ENCODE assay signal across 8 mouse cellular contexts in the genomic region with DNA sequence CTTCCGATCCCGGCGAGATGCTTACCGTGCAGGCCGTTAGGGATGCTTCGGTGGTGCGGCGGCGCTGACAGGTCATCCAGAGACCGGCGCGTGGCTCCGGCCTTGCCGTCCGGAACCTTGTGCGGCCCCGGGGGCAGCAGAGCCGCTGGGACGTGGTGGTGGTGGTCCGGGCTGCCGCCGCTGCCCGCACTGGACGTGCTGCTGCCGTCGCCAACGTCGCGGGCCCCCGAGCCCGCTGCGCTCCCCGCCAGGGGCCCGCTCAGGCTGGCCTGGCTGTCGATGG. TPM values are rescaled to one million over a fixed set of nuclear protein-coding genes. Genes with fewer than 3 reads are reported as not detected.
A peak's percentile ranks its signal among the peaks of the same experiment; 100 is the strongest.
DNase-seq lines count a peak whose midpoint lies in the region; ATAC-seq and TF ChIP-seq lines count a peak whose summit lies in the region.

No protein-coding gene starts in this region.

- H3K9ac ChIP-seq in lung, embryonic 15.5 days, result peak overlapping the region; percentile 73
- H3K9ac ChIP-seq in intestine, postnatal 0 days (ENCODE audit: low read depth, low read length), result peak overlapping the region; percentile 81
- peak overlapping the region; percentile 79 for H3K9ac ChIP-seq in neural tube, embryonic 14.5 days (replicated peaks; ENCODE audit: low read depth, low read length)

- ATAC-seq in lung, embryonic 15.5 days (ENCODE audit: borderline replicate concordance, extremely low read depth, low FRiP score, low TSS enrichment), result no peak
- no peak for ATAC-seq in intestine, postnatal 0 days
- no peak for ATAC-seq in neural tube, embryonic 14.5 days (ENCODE audit: low read depth)

- 1% methylated on average over 31 of the region's 35 CpGs for WGBS in lung, embryonic 15.5 days
- 2% methylated on average over 32 of the region's 35 CpGs for WGBS in intestine, postnatal 0 days
- WGBS in neural tube, embryonic 14.5 days, result under 1% methylated on average over 24 of the region's 35 CpGs

- peak overlapping the region; percentile 83 for H3K4me2 ChIP-seq in lung, embryonic 15.5 days
- H3K4me2 ChIP-seq in intestine, postnatal 0 days (replicated peaks; ENCODE audit: low read depth), result peak overlapping the region; percentile 99
- peak overlapping the region; percentile 84 for H3K4me2 ChIP-seq in neural tube, embryonic 14.5 days (ENCODE audit: low read depth, low read length)

- H3K9me3 ChIP-seq in lung, embryonic 15.5 days, result no peaks in the 10 kb centered on the region
- H3K9me3 ChIP-seq in intestine, postnatal 0 days (ENCODE audit: control insufficient read depth), result no peaks in the 10 kb centered on the region
- no peaks in the 10 kb centered on the region for H3K9me3 ChIP-seq in neural tube, embryonic 14.5 days (ENCODE audit: control insufficient read depth, low read length)

- H3K4me1 ChIP-seq in lung, embryonic 15.5 days, result peaks cover 72% of the 10 kb centered on the region
- H3K4me1 ChIP-seq in intestine, postnatal 0 days (replicated peaks; ENCODE audit: control insufficient read depth, insufficient read depth, low read length), result peaks cover 6% of the 10 kb centered on the region; the same call in 1 of the 2 replicates
- peaks cover 72% of the 10 kb centered on the region for H3K4me1 ChIP-seq in neural tube, embryonic 14.5 days (ENCODE audit: control insufficient read depth, insufficient read depth, low read length)

- H3K4me3 ChIP-seq in lung, embryonic 15.5 days, result peak overlapping the region; percentile 67
- H3K4me3 ChIP-seq in intestine, postnatal 0 days (ENCODE audit: low read depth, low read length), result peak overlapping the region; percentile 73
- peak overlapping the region; percentile 88 for H3K4me3 ChIP-seq in neural tube, embryonic 14.5 days (ENCODE audit: low read depth, low read length)

- TF ChIP-seq CTCF in intestine, postnatal 0 days (IDR thresholded peaks at IDR 0.05; ENCODE audit: low read depth), result no peak

- peak; percentile 55 to 66 for DNase-seq in adrenal gland, adult (ENCODE audit: inconsistent age in 2 of 2, low spot score in 1 of 2)
- DNase-seq in adrenal gland, postnatal 25 days, result no peak
- DNase-seq in lung, postnatal 14 days, result no peak
- DNase-seq in ovary, postnatal 36 days (ENCODE audit: low spot score), result no peak
- DNase-seq in layer of hippocampus, adult 9-10 months (ENCODE audit: low spot score), result no peak

- no peaks in the 10 kb centered on the region for H3K36me3 ChIP-seq in lung, embryonic 15.5 days
- no peaks in the 10 kb centered on the region; the same call in 1 of the 2 replicates for H3K36me3 ChIP-seq in intestine, postnatal 0 days (ENCODE audit: control insufficient read depth, insufficient read depth)
- no peaks in the 10 kb centered on the region for H3K36me3 ChIP-seq in neural tube, embryonic 14.5 days (ENCODE audit: control insufficient read depth, insufficient read depth, low read length)

- no peak overlapping the region for H3K27ac ChIP-seq in lung, embryonic 15.5 days
- peak overlapping the region; percentile 81 for H3K27ac ChIP-seq in intestine, postnatal 0 days (ENCODE audit: low read depth, low read length)
- peak overlapping the region; percentile 97 for H3K27ac ChIP-seq in neural tube, embryonic 14.5 days (ENCODE audit: low read depth, low read length)

- H3K27me3 ChIP-seq in lung, embryonic 15.5 days, result peaks cover 11% of the 10 kb centered on the region; the same call in 1 of the 2 replicates
- no peaks in the 10 kb centered on the region for H3K27me3 ChIP-seq in intestine, postnatal 0 days (replicated peaks; ENCODE audit: control insufficient read depth, insufficient read depth, low read length)
- no peaks in the 10 kb centered on the region for H3K27me3 ChIP-seq in neural tube, embryonic 14.5 days (ENCODE audit: control insufficient read depth, insufficient read depth, low read length)

RNA-seq across cellular contexts. Expression of a gene that starts 1.0 kb away (rescaled TPM):
- 19.4 and 19.9 TPM in 2 replicates for total RNA-seq in adrenal gland, postnatal 25 days (2021)
- 4.9 and 6.1 TPM in 2 replicates for polyA plus RNA-seq in lung, embryonic 15.5 days (2015; fragmentation: Nextera tagmentation; extraction: Ambion mirVana)
- polyA plus RNA-seq in intestine, postnatal 0 days (2015; fragmentation: Nextera tagmentation; extraction: Ambion mirVana), result 10.1 and 12.0 TPM in 2 replicates
- 15.3 and 17.3 TPM in 2 replicates for polyA plus RNA-seq in neural tube, embryonic 14.5 days (2014; fragmentation: Nextera tagmentation; extraction: Ambion mirVana)

RNA-seq across cellular contexts. Expression of a gene that starts 31.8 kb away (rescaled TPM):
- 0.48 and 0.67 TPM in 2 replicates for total RNA-seq in adrenal gland, postnatal 25 days (2021)
- 0.89 and 1.0 TPM in 2 replicates for polyA plus RNA-seq in lung, embryonic 15.5 days (2015; fragmentation: Nextera tagmentation; extraction: Ambion mirVana)
- 0.20 TPM in 2 replicates for polyA plus RNA-seq in intestine, postnatal 0 days (2015; fragmentation: Nextera tagmentation; extraction: Ambion mirVana)
- polyA plus RNA-seq in neural tube, embryonic 14.5 days (2014; fragmentation: Nextera tagmentation; extraction: Ambion mirVana), result 2.0 and 2.3 TPM in 2 replicates

RNA-seq across cellular contexts. Expression of a gene that starts 59.9 kb away (rescaled TPM):
- 2.0 and 3.1 TPM in 2 replicates for total RNA-seq in adrenal gland, postnatal 25 days (2021)
- 6.3 and 6.6 TPM in 2 replicates for polyA plus RNA-seq in lung, embryonic 15.5 days (2015; fragmentation: Nextera tagmentation; extraction: Ambion mirVana)
- 0.85 and 0.86 TPM in 2 replicates for polyA plus RNA-seq in intestine, postnatal 0 days (2015; fragmentation: Nextera tagmentation; extraction: Ambion mirVana)
- 19.6 and 25.4 TPM in 2 replicates for polyA plus RNA-seq in neural tube, embryonic 14.5 days (2014; fragmentation: Nextera tagmentation; extraction: Ambion mirVana)

Comparison
In these comparisons a context has a peak if more than half of its experiments do, and no peak if none do; other contexts are left out.
1. DNase-seq: peak in adrenal gland, adult (2 of 2); none in adrenal gland, postnatal 25 days (single experiment), lung, postnatal 14 days (single experiment), ovary, postnatal 36 days (single experiment) and layer of hippocampus, adult 9-10 months (single experiment).
2. Peak in every context shown above with its lines, with median percentiles within 50 percentile points of each other: H3K4me2 ChIP-seq, H3K4me3 ChIP-seq and H3K9ac ChIP-seq.